Mouse (Mus musculus): ENCODE measurements around the gene Snx3. TPM values are rescaled to one million over a fixed set of nuclear protein-coding genes. Genes with fewer than 3 reads are reported as not detected.

Gene Snx3
- total RNA-seq, 1 experiment from 2014 or later = 212 TPM

- no peak for DNase-seq
Measured at GRCm38 (mm10) chr10:42510141-42510540, 8.3 kb downstream of the Snx3 start.

- DNase-seq = no peak
Measured at GRCm38 (mm10) chr10:42511184-42512135, 9.6 kb downstream of the Snx3 start.

- DNase-seq = no peak
Measured at GRCm38 (mm10) chr10:42514125-42514524, 12.3 kb downstream of the Snx3 start.

- DNase-seq = no peak
Measured at GRCm38 (mm10) chr10:42518363-42518762, 16.5 kb downstream of the Snx3 start.

DNA sequence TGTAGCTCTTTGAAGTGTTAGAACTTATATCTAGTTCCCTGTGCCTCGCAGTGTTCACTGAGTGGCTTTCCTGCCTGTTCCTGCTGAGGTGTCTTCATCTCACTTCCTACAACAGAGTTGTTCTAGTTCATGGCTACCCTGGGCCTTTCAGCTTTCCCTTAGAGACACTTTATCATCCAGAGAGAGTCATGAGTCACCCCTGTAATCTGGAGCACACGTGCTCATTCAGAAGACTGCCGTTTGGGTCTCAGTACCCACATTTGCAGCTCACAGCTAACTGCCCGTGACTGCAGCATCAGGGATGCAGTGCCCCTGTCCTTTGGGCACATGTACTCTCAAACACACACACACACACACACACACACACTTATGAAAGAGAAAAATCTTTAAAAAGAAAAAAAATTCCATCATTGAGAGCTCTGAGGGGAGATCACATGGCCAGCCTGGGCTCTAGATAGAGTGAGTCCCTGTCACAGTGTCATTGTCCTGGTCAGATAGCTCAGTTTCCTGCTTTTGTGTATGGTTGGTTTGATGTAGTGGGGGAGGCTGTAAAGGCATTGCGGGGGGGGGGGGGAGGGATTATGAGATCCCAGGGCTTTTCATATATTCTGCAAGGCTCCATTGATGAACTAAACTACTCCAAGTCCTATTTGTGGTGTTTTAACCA is 19.6 kb downstream of the Snx3 start:
- no peak for DNase-seq

- no peak for DNase-seq
Measured at GRCm38 (mm10) chr10:42522912-42523311, 21.1 kb downstream of the Snx3 start.

DNA sequence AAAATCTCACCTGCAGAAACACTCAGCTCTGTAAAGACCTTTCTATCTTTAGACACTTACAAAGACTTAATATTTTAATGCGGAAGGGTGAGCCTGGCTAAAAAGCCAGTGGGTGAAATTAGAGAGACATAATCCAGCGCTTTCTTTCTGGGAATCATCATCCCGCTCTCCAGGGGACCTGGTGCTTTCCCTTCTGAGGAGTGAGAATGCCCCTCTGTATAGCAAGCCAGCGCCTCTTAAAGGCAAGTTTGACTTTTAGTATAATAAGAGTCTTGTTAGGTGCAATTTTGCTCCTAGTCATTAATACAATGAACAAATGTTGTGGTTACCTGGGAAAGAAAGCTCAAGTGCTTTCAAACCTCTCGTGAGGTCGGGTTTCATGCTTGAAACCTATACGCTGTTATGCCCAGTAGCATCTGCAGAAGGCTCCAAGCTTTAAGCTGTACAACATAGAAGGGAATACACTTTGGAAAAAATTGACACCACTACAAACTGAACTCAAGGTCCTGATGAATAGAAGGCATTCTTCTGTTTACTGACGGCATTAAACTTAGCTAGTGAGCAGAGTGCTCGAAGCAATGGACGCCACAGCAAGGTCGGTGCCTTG is 21.8 kb downstream of the Snx3 start:
- no peak for DNase-seq

DNA sequence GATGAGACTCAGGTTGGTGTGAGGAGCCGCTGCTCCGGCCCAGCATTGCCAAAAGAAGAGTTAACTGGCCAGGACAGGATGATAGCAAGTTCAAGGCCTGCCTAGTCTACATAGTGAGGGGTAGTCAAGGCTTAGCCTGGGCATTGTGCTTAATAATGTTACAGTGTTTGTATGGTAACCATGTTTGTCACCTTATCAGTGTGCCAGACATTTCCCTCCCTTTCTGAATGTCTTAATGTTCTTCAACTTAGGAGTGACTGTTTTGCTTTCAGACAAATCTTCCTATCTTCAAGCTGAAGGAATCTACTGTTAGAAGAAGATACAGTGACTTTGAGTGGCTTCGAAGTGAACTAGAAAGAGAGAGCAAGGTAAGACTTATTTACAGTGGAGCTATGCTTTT is 23.9 kb downstream of the Snx3 start:
- DNase-seq = no peak

- no peak for DNase-seq
Measured at GRCm38 (mm10) chr10:42533836-42534453, 32.1 kb downstream of the Snx3 start.

GRCm38 (mm10) chr10:42537571-42538316 is 35.9 kb downstream of the Snx3 start:
- DNase-seq = no peak

- no peak for DNase-seq
Measured at GRCm38 (mm10) chr10:42545707-42546503, 44.1 kb downstream of the Snx3 start.

- no peak for DNase-seq
Measured at GRCm38 (mm10) chr10:42546507-42546906, 44.7 kb downstream of the Snx3 start.

- no peak for DNase-seq
Measured at GRCm38 (mm10) chr10:42559581-42560200, 57.9 kb downstream of the Snx3 start.

DNA sequence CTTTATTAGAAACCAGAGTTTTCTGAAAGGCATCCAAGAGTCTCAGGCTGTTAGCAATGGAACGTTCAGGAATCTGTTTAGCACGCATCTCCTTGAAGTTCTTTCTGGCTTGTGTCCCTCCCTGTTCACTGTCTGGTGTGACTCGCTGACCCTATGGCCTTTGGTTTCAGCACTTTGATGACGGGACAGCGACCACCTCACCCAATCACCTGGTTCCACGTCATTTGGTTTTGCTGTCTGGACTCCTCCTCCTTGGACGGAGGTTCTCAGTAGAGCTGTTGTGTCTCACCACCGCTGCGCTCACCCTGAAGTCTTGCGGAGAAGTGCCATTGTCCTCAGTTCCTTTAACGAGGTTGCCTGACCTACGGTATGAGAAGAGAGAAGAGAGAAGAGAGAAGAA is 60.4 kb downstream of the Snx3 start:
- DNase-seq = no peak

GRCm38 (mm10) chr10:42572567-42572966 is 70.7 kb downstream of the Snx3 start:
- DNase-seq = no peak

DNA sequence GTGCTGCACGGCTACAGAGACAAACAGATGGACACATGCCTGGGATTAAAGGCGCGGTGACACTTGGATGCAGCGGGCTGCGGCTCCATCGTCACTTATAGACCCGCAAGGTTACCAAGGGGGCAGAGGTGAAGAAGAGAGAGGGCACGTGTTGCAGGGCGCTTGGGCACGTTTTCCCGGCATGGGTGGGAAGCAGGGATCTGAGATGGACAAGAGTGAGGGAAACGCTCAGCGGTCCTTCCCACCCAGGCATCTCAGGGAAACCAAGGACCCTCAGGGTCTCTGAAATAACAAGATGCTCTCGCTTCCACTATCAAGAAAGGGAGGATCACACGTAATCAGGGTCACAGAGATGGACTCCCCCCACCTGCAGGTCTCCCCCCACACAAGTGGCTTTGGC is 71.1 kb downstream of the Snx3 start:
- no peak for DNase-seq

DNA sequence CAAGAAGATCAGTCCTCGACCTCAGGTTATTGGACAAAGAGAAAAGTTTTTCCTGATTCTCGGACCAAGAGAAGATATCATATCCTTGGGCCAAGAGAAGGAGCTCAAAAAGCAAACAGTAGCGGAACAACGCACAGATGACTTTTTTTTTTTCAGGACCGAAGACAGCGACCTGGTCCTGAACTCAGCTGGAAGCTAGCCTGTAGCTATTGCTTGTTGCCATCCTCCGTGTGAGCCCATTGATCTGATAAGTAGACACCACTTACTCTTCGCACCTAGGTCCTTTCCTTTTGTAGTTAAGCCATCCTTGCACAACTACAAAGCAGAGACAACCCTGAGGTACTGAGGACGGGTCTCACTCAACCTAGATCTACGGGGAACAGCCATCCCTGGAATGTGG is 72.8 kb downstream of the Snx3 start:
- no peak for DNase-seq

DNA sequence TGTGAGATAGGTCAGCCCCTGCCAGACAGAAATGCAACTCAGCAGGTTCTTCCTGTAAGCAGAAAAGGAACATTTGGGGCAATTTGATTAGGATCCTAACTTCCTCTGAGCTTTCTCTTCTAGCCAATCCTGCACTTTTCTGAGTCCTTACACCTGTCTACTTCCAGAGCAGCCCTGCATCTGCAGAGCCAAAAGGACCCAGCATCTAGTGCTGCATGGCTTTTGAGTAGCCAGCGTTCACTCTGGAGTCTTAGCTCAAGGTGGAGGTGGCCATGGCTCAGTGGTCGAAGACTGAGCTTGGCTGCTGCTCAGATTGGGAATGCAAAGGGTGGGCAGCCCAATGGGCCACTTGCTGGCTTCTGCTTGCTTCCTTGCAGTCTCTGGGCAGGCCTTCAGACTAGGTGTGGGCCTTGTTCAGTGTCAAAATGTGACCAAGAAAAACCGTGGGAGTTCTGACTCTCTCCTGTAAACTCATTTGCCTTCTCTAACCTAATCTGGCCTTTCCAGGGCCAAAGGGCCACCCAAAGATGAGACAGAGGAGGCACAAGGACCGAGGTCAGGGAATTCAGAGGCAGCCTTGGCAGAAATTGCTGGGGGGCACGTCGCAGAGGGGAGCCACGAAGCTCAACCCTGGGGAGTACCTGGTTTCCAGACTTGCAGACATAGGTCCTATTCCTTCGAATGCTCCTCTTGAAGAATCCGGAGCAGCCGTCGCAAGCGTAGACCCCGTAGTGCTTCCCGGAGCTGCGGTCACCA is 75.9 kb downstream of the Snx3 start:
- no peak for DNase-seq

DNA sequence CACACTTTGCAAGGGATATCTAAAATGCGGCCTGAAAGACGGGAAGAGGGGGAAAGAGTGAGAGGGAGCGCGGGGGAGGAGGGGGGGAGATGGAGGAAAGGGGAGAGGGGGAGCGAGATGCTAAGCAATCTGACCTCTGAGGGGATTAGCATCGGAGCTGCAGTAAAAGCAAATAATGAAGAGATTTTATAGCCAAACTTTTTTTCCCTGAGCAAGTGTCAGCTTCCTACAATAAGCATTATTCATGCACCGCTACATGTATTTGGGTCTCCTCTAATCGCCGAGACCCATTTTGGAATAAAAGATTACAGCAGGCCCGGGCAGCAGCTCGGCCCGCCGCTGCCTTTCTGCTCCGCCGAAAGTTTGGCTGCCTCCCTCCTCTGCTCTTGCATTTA is 76.4 kb downstream of the Snx3 start:
- no peak for DNase-seq

All from adrenal gland, postnatal 25 days (tissue).